Mouse (Mus musculus): ENCODE results near the gene Tmem220.

Gene Tmem220

DNA sequence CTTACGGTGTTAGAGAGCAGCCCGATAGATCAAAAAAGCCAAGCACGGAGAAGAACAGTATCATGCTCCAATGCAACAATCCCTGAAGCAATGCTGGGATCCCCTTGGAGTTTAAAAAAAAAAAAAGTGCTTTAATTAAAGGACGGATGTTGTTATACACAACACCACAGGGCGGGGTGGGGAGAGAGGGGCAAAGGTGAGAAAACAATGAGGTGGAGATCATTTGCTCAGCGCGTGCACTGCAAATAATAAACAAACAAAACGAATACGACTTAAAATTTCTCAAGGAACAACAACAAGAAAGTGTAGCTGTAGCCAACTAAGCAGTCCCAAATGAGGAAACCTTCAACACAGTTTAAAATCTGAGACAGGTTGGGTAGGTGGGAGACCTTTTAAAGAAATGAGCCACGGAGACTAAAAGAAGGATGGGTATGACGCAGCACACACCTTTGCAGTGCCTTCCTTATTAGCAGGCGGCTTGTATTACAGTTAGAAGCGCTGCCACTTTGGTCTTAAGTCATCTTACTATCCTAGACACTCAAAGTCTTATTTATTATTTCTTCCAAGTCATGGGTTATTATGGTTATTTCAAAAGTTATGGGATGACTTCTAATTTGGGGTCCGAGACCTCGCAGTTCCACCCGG lies 26.8 kb downstream of the Tmem220 start:
- in situ Hi-C loops (cut with MboI, MseI) = loop anchor here (10.0 to 25.0 kb wide), 2 partner anchors 1386 to 1403 kb away; partner anchors contain the start of gene Pik3r5 (in 1 of the 2)

DNA sequence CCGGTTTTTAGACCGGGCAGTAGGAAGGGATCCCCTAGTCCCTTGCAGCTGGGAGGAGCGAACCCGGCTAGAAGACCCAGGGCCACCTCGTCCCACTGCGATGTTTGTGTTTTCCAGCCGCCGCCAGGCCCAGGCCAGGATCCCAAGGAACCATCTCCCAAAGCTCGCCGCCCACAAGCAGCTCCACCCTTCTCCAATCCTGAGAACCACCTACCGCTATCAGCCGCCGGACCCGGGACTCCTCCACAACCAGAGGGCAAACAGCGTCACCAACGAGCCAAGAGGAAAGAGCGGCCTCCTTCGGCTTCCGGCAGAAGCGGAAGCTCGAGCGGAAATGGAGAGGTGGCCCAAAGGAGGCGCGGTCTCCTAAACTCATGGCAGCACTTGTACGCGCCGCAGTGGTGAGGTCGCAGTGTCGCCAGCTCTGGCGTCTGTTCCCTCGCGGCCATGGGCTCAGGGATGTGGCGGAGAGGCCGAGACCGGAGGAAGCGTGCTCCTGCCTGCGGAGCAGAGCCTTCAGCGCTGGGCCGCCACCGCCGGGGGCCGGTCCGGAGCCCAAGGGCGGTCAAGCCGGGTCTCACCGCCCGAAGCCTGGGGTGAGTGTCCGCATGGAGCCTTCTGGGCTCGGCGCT lies 27.5 kb downstream of the Tmem220 start, which contains the start of the genes Adprm and Sco1:
Gene Adprm (minus strand): TSS at position 274 of the 632 bp plus-strand sequence.
Gene Sco1 (plus strand): TSS at position 350 of the 632 bp plus-strand sequence.
- in situ Hi-C loops (cut with MboI, MseI) = loop anchor here (10.0 to 25.0 kb wide), 2 partner anchors 1385 to 1402 kb away; partner anchors contain the start of gene Pik3r5 (in 1 of the 2)

DNA sequence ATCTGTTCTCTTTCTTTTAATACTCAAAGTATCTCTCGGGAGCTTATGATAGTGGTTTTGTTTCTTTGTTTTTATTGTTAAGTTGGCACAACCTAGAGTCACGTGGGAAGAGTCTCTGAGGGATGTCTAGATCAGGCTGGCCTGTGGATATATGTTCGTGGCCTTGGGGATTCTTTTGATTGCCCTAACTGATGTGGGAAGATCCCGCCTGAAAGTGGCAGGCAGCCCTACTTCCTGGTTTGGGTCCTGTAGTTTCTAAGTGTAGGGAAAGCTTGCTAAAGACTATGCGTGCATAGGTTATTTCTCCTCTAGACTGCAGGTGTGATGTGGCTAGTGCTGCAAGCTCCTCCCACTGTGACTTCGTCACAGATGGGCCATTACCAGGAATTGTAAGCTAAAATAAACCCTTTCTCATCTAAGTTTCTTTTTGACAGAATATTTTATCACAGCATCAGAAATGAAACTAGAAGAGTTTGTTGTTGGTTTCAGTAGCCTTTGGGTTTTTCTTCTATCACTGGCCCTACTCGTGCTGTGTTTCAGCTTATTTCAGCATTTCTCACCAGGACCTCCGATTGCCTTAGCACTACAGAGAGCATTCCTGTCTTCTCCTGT lies 29.9 kb downstream of the Tmem220 start:
- in situ Hi-C loops (cut with MboI, MseI) = loop anchor here (10.0 to 25.0 kb wide), 2 partner anchors 1382 to 1400 kb away; partner anchors contain the start of gene Pik3r5 (in 1 of the 2)

DNA sequence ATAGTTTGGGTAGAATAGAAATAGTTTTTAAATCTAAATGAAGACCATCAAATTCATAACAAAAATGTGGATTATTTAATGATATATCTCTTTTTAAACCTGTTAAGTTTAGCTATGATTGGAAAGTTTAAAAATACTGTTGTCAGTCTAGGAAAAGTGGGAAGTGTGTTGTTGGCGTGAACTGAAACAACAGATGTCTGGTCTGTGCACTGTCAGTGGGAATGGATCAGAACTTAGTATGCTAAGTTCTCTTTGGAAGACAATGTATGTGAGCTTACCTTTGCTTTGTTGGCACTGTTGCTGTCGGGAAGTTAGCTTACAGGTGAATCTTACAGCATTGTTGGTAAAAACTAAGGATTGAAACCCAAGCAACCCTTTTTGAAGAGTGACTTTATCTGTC lies 36.4 kb downstream of the Tmem220 start:
- in situ Hi-C loops (cut with MboI, MseI) = loop anchor here in 1 of 2 experiments (25.0 kb wide), 1 partner anchor 1376 kb away; the partner anchor contains the start of gene Pik3r5

DNA sequence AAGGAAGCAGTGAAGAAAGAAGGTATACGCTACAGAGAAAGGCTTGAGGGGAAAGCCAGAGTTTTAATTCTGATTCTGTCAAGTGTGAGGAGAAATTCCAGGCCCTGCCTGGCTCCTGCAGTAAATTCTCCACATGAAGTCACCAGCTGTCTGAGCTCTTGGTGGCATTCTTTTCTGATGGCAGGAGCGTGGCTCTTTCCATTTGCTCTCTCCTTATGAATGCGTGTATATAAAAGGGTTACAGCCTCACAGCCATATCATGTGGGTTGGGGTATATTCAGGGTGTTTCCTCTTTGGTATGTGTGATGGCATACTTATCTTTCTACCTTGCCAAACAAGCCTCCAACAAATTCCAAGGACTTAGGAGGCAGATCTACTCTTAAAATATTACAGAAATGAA lies 37.8 kb downstream of the Tmem220 start:
- in situ Hi-C loops (cut with MboI, MseI) = loop anchor here in 1 of 2 experiments (25.0 kb wide), 1 partner anchor 1375 kb away; the partner anchor contains the start of gene Pik3r5

DNA sequence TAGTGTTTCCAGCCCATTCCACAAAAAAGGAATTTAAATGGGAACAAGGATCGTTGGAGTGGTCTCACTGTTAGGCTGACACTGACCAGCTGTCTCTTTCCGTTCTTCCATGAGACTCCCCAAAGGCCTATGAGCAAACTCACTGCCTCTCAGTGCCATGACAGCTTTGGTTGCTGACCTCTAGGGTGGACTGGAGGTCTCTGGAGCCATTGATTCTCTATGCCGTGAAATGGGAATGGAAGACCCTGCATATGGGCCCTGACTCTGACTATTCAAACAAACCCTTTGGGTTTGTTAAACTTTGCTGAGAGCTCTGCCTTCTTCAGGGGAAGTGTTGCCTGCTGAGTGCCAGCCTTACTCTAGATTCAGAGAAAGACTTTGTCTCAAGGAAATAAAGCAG lies 42.8 kb downstream of the Tmem220 start:
- in situ Hi-C loops (cut with MboI, MseI) = loop anchor here in 1 of 2 experiments (25.0 kb wide), 1 partner anchor 1370 kb away; the partner anchor contains the start of gene Pik3r5

DNA sequence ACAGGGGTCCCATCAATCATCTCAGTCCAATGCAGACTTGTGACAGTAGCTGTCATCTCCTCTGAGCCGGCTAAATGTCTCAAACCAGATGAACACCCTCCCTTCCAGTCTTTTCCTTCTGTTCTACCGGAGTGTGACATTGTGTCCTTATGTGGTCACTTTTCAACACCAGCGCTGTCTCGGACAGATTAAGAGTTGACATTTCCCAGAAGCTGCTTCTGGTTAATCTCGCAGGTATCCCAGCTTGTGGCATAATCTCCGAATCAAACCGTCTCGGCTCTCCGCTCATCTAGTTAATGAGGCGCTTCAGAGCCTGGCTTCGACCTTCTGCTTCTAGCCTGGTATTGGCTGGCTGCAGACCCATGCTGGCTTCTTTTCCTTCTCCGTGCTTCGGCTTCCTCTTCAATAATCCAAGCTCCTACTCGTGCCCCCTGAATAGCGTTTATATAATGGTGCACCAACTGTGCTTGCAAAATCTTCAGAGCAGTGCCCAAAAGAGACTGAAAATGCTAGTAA lies 47.7 kb downstream of the Tmem220 start:
- in situ Hi-C loops (cut with MboI, MseI) = loop anchor here in 1 of 2 experiments (25.0 kb wide), 1 partner anchor 1365 kb away; the partner anchor contains the start of gene Pik3r5

DNA sequence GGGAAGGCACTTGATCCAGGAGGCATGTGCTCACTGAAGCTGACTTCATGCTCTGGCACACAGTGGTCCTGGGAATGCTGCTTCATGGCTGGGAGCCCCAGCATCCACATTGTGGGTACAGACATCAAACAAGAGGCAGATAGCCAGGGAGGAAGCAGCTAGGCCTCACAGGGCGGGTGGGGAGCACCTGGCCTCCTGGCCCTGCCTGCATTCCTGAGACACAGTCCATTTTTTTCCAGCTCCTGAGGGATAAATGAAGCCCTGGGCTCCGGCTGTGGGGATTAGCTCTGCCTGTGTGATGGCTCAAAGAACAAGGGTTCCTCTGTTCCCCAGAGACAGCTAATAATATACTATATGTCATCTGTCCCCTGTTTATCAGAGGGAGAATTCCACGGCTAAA lies 50.1 kb downstream of the Tmem220 start:
- in situ Hi-C loops (cut with MboI, MseI) = loop anchor here in 1 of 2 experiments (25.0 kb wide), 1 partner anchor 1263 kb away; the partner anchor contains the start of gene Zkscan6

DNA sequence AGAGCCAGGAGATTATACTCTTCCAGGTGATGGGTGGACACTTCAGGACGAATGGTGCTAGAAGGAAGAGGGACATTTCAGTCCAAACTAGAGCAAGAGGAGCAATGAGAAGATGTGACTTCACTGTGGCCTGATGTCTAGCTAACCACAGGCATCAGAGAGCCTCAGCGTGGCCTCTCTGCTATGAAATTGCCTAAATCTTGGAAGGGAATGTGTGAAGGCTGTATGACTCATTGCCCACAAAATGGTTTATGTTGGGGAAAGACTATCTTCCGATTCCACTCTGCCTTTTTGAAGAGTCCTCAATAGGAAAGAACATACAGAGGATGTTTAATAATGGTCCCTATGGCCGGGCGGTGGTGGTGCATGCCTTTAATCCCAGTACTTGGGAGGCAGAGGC lies 51.8 kb downstream of the Tmem220 start:
- in situ Hi-C loops (cut with MboI, MseI) = loop anchor here in 1 of 2 experiments (25.0 kb wide), 1 partner anchor 1264 kb away; the partner anchor contains the start of gene Zkscan6

DNA sequence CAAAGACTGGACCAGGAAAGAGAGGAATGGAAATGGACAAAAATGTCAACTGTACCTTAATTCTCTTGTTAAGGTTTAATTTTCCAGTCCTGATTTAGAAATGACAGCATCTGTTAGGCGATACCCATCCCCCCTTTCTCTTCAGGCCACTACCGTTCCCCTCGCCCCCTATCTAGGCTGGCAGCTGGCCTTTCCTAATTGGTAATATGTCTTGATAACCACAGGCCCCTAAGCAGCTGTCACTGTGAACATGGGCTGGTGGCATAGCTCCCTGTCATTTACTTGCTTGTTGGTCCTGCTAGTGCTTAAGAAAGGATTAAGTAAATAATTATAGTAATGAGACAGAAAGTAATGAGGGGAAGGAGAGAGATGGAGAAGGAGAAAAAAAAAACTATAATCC lies 52.5 kb downstream of the Tmem220 start:
- in situ Hi-C loops (cut with MboI, MseI) = loop anchor here in 1 of 2 experiments (25.0 kb wide), 1 partner anchor 1265 kb away; the partner anchor contains the start of gene Zkscan6

DNA sequence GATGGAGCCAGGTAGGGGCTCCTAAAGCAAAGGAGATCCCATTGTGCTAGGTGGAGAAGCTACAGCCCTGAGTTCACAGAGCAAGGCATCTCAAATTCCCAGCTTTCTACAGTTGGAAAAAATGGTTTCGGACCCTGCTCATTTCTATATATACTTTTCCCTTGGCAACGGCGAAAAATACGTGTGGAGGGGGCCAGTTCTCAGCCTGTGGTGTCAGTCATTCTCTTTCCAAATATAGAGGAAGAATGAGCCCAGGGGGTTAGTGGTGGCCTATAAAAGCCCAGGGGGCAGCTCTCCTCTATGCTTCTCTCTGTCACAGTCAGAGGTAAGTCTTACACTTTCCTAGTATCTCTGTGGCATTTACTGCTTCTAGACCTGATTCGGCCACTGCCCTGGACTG lies 53.0 kb downstream of the Tmem220 start, which contains the start of gene Myh3:
Gene Myh3 (plus strand): TSS at position 301 of the 400 bp plus-strand sequence.
- in situ Hi-C loops (cut with MboI, MseI) = loop anchor here in 1 of 2 experiments (25.0 kb wide), 1 partner anchor 1266 kb away; the partner anchor contains the start of gene Zkscan6

DNA sequence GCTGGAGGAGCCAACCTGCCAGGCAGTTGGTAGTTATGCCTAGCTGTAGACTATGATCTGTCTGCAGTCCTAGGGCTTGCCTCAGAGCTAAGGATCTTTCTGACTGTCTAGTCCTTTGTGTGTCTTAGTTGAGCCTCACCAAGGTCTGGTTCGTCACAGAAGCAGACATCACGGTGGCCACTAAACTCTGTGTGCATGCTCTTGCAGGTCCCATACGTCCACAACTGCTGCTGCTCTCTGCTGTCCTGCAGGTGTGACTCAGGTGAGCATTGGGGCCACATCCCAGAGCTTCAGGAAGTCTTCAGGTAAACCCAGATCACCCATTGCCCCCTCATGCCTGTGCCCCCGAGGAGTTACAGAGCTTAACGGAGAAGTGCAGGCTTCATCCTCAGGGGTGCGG lies 53.9 kb downstream of the Tmem220 start:
- in situ Hi-C loops (cut with MboI, MseI) = loop anchor here in 1 of 2 experiments (25.0 kb wide), 1 partner anchor 1267 kb away; the partner anchor contains the start of gene Zkscan6

DNA sequence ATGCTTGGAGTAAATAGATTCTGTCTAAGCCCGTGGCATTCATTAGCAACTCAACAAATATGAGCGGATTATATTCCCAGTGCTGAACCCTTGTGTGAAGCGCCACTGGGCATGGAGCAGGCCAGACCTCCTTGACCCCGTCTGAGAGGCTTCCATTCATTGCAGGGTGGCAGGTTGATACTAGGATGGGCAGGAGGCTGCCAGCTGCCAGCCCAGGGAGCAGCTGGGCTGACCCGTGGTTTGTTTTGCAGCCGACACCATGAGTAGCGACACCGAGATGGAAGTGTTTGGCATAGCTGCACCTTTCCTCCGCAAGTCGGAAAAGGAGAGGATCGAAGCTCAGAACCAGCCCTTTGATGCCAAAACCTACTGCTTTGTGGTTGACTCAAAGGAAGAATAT lies 54.8 kb downstream of the Tmem220 start:
- in situ Hi-C loops (cut with MboI, MseI) = loop anchor here (5.0 to 25.0 kb wide), 3 partner anchors 52 to 1267 kb away; partner anchors contain the start of genes Tmem220 (in 2 of the 2) and Zkscan6 (in 1 of the 2)

DNA sequence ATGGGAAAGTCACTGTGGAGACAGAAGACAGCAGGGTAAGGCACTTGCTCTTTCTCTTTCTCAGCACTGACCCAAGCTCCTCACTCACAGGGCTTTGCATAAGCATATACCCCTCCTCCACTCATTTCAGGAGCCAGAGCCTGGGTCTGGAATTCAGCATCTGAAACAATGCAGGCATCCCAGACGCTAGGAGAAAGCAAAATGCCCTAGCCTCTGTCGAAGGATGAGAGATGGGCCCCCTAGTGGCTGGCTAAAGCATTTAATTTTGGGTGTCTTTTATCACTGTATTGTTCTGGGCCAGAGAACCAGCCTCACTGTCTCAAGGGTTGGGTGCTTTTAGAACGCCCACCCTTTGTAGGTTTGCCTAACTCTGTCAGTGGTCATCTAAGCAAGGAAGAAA lies 55.2 kb downstream of the Tmem220 start:
- in situ Hi-C loops (cut with MboI, MseI) = loop anchor here (5.0 to 25.0 kb wide), 3 partner anchors 53 to 1268 kb away; partner anchors contain the start of genes Tmem220 (in 2 of the 2) and Zkscan6 (in 1 of the 2)

DNA sequence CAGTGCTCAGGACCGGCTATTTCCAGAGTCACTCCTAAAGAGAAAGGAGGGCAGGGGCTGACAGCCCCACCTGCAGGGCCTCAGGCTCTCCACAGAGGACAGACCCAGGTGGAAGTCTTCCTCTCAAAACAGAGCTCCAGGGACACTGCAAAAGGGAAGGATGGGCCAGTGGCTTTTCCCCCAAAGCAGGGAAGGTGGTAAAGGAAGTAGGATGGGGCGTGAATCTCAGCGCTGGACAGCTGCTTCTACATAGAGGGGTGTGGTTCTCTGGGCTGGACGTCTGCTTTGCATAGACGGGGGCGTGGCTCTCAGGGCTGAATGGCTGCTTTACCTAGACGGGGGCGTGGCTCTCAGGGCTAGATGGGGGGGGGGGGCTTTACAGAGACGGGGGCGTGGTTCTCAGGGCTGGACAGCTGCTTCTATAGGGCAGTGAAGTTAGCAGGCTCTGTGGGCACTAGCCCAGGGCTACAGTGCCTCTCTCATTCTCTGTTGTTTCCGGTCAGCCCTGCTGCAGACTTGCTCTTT lies 56.2 kb downstream of the Tmem220 start:
- in situ Hi-C loops (cut with MboI, MseI) = loop anchor here (5.0 to 25.0 kb wide), 3 partner anchors 54 to 1269 kb away; partner anchors contain the start of genes Tmem220 (in 2 of the 2) and Zkscan6 (in 1 of the 2)

DNA sequence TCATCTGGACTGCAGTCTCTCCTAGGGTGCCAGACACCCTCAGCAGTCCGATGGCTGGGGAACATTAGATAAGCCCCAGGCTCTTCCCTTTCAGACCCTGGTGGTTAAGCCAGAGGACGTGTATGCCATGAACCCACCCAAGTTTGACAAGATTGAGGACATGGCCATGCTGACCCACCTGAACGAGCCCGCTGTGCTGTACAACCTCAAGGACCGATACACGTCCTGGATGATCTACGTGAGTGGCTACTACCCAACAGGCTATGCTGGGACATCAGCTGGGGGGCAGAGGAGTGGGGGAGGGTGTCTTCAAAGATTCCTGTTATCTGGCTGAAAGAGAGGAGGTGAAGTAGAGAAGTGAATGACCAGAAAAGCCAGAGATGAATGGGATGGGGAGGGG lies 57.2 kb downstream of the Tmem220 start:
- in situ Hi-C loops (cut with MboI, MseI) = loop anchor here (5.0 to 25.0 kb wide), 3 partner anchors 55 to 1270 kb away; partner anchors contain the start of genes Tmem220 (in 2 of the 2) and Zkscan6 (in 1 of the 2)

DNA sequence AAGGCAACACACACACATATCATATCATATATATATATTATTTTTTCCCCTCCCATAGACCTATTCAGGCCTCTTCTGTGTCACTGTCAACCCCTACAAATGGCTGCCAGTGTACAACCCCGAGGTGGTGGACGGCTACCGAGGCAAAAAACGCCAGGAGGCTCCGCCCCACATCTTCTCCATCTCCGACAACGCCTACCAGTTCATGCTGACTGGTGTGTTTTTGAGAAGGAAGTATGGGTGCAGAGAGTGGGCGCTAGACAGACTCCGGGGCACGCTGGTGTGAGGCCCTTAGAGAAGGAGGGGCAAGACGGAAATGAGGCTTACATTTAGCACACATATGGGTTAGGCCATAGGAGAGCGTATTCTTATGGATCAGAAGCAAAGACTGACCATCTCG lies 57.8 kb downstream of the Tmem220 start:
- in situ Hi-C loops (cut with MboI, MseI) = loop anchor here (5.0 to 25.0 kb wide), 3 partner anchors 55 to 1270 kb away; partner anchors contain the start of genes Tmem220 (in 2 of the 2) and Zkscan6 (in 1 of the 2)

DNA sequence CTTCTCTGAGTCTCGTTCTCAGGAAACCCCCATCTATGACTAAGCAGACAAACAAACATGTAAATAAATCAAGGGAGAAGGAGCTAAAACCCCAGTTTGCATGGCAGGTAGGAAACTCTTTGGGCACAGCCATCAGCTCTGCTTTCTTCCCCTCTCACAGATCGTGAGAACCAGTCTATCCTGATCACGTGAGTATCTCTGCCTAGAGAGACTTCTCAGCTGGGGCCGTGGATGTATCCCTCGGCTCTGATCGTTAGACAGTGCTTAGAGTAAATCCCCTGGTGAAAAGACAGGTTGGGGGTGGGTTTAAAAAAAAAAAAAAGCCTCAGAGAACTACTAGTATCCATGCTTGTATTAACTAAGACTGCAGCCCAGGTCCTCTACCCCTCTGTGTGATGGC lies 58.3 kb downstream of the Tmem220 start:
- in situ Hi-C loops (cut with MboI, MseI) = loop anchor here (5.0 to 25.0 kb wide), 3 partner anchors 56 to 1271 kb away; partner anchors contain the start of genes Tmem220 (in 2 of the 2) and Zkscan6 (in 1 of the 2)

DNA sequence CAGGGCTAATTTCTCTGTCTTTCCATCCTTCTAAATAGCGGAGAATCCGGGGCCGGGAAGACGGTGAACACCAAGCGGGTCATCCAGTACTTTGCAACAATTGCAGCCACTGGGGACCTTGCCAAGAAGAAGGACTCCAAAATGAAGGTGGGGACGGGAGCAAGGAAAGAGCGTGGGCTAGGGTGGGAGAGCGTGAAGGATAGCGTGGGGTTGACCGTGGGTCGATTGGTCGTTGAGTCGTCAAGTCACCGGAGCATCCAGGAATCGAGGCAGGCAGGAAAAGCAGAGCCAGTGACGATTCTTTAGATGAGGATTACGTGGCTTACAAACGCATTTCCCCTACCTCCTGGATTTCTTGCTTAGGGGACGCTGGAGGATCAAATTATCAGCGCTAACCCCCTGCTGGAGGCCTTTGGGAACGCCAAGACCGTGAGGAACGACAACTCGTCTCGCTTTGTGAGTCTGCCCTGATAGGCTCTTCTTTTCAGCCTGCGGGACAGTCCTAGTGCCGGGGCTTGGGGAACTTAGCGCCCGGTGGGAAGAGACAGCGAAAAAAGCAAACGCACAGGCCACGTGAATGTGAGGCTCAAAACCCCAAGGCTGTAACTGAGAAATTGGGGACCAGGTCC lies 58.9 kb downstream of the Tmem220 start:
- in situ Hi-C loops (cut with MboI, MseI) = loop anchor here (5.0 to 25.0 kb wide), 3 partner anchors 57 to 1272 kb away; partner anchors contain the start of genes Tmem220 (in 2 of the 2) and Zkscan6 (in 1 of the 2)

Measured in T-helper 17 cell (primary cell).